In the genomic region with DNA sequence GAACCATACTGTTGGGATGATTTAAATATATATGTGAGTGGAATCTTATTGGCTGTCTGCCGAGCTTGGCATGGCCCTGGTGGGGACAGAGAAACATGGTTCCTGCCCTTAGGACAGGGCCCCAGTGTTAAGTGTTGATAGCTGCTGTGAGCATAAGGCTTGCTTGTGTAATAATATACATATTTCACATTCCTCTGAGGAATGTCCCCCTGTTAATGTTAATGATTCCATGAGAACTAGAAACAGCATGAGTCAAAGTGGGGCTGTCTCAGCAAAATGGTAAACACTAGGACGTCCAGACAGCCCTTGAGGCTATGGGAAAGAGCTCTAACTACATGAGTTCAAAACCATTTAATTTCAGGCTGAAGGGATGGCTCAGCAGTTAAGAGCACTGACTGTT, we compare ENCODE assay signal across 27 mouse cellular contexts. TPM values are rescaled to one million over a fixed set of nuclear protein-coding genes. Genes with fewer than 3 reads are reported as not detected.
DNase-seq lines count a peak whose midpoint lies in the region; ATAC-seq and TF ChIP-seq lines count a peak whose summit lies in the region.
"Had no signal": no experiment of that assay in that cellular context is flagged by ENCODE, and none has a peak within 500 bp of the region (broad histone marks: within the 10 kb centered on the region; RNA-seq: fewer than 3 reads in every experiment).

No protein-coding gene starts in this region.

- no peak overlapping the region for H3K4me3 ChIP-seq in kidney, embryonic 16.5 days (ENCODE audit: low read length)
- H3K4me3 ChIP-seq in liver, embryonic 13.5 days (replicated peaks): no peak overlapping the region
- H3K4me3 ChIP-seq in liver, postnatal 0 days (ENCODE audit: low read depth, low read length): no peak overlapping the region
- H3K4me3 ChIP-seq in lung, embryonic 16.5 days (ENCODE audit: low read length): no peak overlapping the region
- H3K4me3 ChIP-seq in embryonic facial prominence, embryonic 15.5 days (replicated peaks): no peak overlapping the region
- H3K4me3 ChIP-seq: erythroblast, embryonic 14.5 days; forebrain, embryonic 12.5 days; forebrain, embryonic 15.5 days; heart, adult 2 months; heart, embryonic 10.5 days; heart, embryonic 13.5 days had no signal

- H3K4me2 ChIP-seq in kidney, embryonic 16.5 days (replicated peaks; ENCODE audit: low read depth, low read length): no peak overlapping the region
- H3K4me2 ChIP-seq in liver, embryonic 13.5 days: no peak overlapping the region
- H3K4me2 ChIP-seq in liver, postnatal 0 days (ENCODE audit: low read depth, low read length): no peak overlapping the region
- H3K4me2 ChIP-seq in lung, embryonic 16.5 days (ENCODE audit: low read depth, low read length): no peak overlapping the region
- H3K4me2 ChIP-seq in embryonic facial prominence, embryonic 15.5 days (replicated peaks): no peak overlapping the region
- H3K4me2 ChIP-seq: forebrain, embryonic 12.5 days; forebrain, embryonic 15.5 days; heart, embryonic 13.5 days; hindbrain, embryonic 14.5 days had no signal

- WGBS in kidney, embryonic 16.5 days: 68% methylated on average over 2 of the region's 2 CpGs
- WGBS in liver, embryonic 13.5 days (ENCODE audit: insufficient replicate concordance): 80% methylated on average over 2 of the region's 2 CpGs
- 75% methylated on average over 2 of the region's 2 CpGs for WGBS in liver, postnatal 0 days (ENCODE audit: insufficient replicate concordance)
- 44% methylated on average over 2 of the region's 2 CpGs for WGBS in lung, embryonic 16.5 days
- WGBS in embryonic facial prominence, embryonic 15.5 days: 50% methylated on average over 2 of the region's 2 CpGs

- TF ChIP-seq EP300 in liver, postnatal 0 days (IDR thresholded peaks at IDR 0.05; ENCODE audit: low read depth): no peak

- H3K4me1 ChIP-seq in kidney, embryonic 16.5 days (ENCODE audit: insufficient read depth, low read length): 0 out of 2 replicates have a peak, but pooled peaks cover 2% of the 10 kb centered on the region
- peaks cover 43% of the 10 kb centered on the region for H3K4me1 ChIP-seq in liver, embryonic 13.5 days (replicated peaks)
- peaks cover 17% of the 10 kb centered on the region for H3K4me1 ChIP-seq in liver, postnatal 0 days (ENCODE audit: insufficient read depth)
- H3K4me1 ChIP-seq in lung, embryonic 16.5 days (replicated peaks; ENCODE audit: control insufficient read depth, insufficient read depth, low read length): peaks cover 4% of the 10 kb centered on the region; the same call in 1 of the 2 replicates
- 0 out of 2 replicates have a peak, but pooled peaks cover 4% of the 10 kb centered on the region for H3K4me1 ChIP-seq in embryonic facial prominence, embryonic 15.5 days
- H3K4me1 ChIP-seq: forebrain, embryonic 12.5 days; forebrain, embryonic 15.5 days had no signal

- no peaks in the 10 kb centered on the region for H3K9me3 ChIP-seq in kidney, embryonic 16.5 days (ENCODE audit: low read length)
- no peaks in the 10 kb centered on the region for H3K9me3 ChIP-seq in liver, embryonic 13.5 days (replicated peaks)
- no peaks in the 10 kb centered on the region for H3K9me3 ChIP-seq in liver, postnatal 0 days (ENCODE audit: low read length)
- no peaks in the 10 kb centered on the region for H3K9me3 ChIP-seq in lung, embryonic 16.5 days (ENCODE audit: control insufficient read depth, low read length)
- no peaks in the 10 kb centered on the region for H3K9me3 ChIP-seq in embryonic facial prominence, embryonic 15.5 days (replicated peaks)
- H3K9me3 ChIP-seq: forebrain, embryonic 12.5 days; forebrain, embryonic 15.5 days; heart, embryonic 10.5 days; heart, embryonic 13.5 days had no signal

- DNase-seq in kidney, adult 9 months: no peak
- no peak for DNase-seq in liver, embryonic 13.5 days
- no peak for DNase-seq in liver, postnatal 0 days
- DNase-seq in lung, postnatal 10 days: no peak
- DNase-seq: adrenal gland, adult 8-10 months; adrenal gland, postnatal 25 days; cerebellum, adult 11-12 months; cerebellum, adult 8-10 months; cerebellum, postnatal 10 days; cerebellum, postnatal 36 days; embryo, embryonic 11 days; gastrocnemius, postnatal 36 days; heart, adult 2 months; heart, postnatal 14 days; heart, postnatal 4 days had no signal

- no peak overlapping the region for H3K9ac ChIP-seq in kidney, embryonic 16.5 days (replicated peaks; ENCODE audit: low read length)
- no peak overlapping the region for H3K9ac ChIP-seq in liver, embryonic 13.5 days
- no peak overlapping the region for H3K9ac ChIP-seq in liver, postnatal 0 days (replicated peaks)
- no peak overlapping the region for H3K9ac ChIP-seq in lung, embryonic 16.5 days (ENCODE audit: low read length)
- no peak overlapping the region for H3K9ac ChIP-seq in embryonic facial prominence, embryonic 15.5 days
- H3K9ac ChIP-seq: forebrain, embryonic 12.5 days; forebrain, embryonic 15.5 days; heart, embryonic 13.5 days; hindbrain, embryonic 14.5 days had no signal

- no peaks in the 10 kb centered on the region for H3K27me3 ChIP-seq in kidney, embryonic 16.5 days (ENCODE audit: insufficient read depth, low read length)
- no peaks in the 10 kb centered on the region for H3K27me3 ChIP-seq in liver, embryonic 13.5 days
- H3K27me3 ChIP-seq in liver, postnatal 0 days (ENCODE audit: insufficient read depth, low read length): no peaks in the 10 kb centered on the region
- no peaks in the 10 kb centered on the region for H3K27me3 ChIP-seq in lung, embryonic 16.5 days (ENCODE audit: control insufficient read depth, insufficient read depth, low read depth, low read length)
- no peaks in the 10 kb centered on the region for H3K27me3 ChIP-seq in embryonic facial prominence, embryonic 15.5 days
- H3K27me3 ChIP-seq: forebrain, embryonic 12.5 days; forebrain, embryonic 15.5 days; heart, embryonic 13.5 days had no signal

- peak; percentile 51; the same call in 1 of the 2 replicates for ATAC-seq in kidney, embryonic 16.5 days (ENCODE audit: low FRiP score, low TSS enrichment)
- ATAC-seq in liver, embryonic 13.5 days (ENCODE audit: low read depth): no peak
- ATAC-seq in liver, postnatal 0 days: no peak
- peak; percentile 84 for ATAC-seq in lung, embryonic 16.5 days (ENCODE audit: low read depth)
- ATAC-seq in embryonic facial prominence, embryonic 15.5 days (ENCODE audit: insufficient number of reproducible peaks, low FRiP score, low TSS enrichment, low read depth): peak; percentile 24; the same call in 1 of the 2 replicates
- ATAC-seq in monocyte, adult 5-6 weeks (replicated peaks; ENCODE audit: insufficient number of reproducible peaks, low FRiP score, low TSS enrichment, poor library complexity, severe bottlenecking): no peak
- ATAC-seq: activated CD4-positive, CD25-positive, alpha-beta regulatory T cell, adult 4 months; CD4-positive, CD25-positive, alpha-beta regulatory T cell, adult 4 months; forebrain, embryonic 15.5 days had no signal

- H3K36me3 ChIP-seq in kidney, embryonic 16.5 days (ENCODE audit: insufficient read depth, low read length): no peaks in the 10 kb centered on the region
- H3K36me3 ChIP-seq in liver, embryonic 13.5 days: no peaks in the 10 kb centered on the region
- H3K36me3 ChIP-seq in liver, postnatal 0 days (replicated peaks; ENCODE audit: insufficient read depth, low read length): no peaks in the 10 kb centered on the region
- no peaks in the 10 kb centered on the region for H3K36me3 ChIP-seq in lung, embryonic 16.5 days (ENCODE audit: control insufficient read depth, insufficient read depth, low read length)
- H3K36me3 ChIP-seq in embryonic facial prominence, embryonic 15.5 days: no peaks in the 10 kb centered on the region
- H3K36me3 ChIP-seq: forebrain, embryonic 12.5 days; forebrain, embryonic 15.5 days; heart, embryonic 10.5 days; heart, embryonic 13.5 days had no signal

- no peak for TF ChIP-seq CTCF in liver, postnatal 0 days (IDR thresholded peaks at IDR 0.05; ENCODE audit: low read depth)

- H3K27ac ChIP-seq in kidney, embryonic 16.5 days (ENCODE audit: low read length): no peak overlapping the region
- 0 out of 2 replicates have a peak overlapping the region, but pooled peaks have one; percentile 5 for H3K27ac ChIP-seq in liver, embryonic 13.5 days
- H3K27ac ChIP-seq in liver, postnatal 0 days (ENCODE audit: low read depth): no peak overlapping the region
- no peak overlapping the region for H3K27ac ChIP-seq in lung, embryonic 16.5 days (ENCODE audit: low read length)
- H3K27ac ChIP-seq in embryonic facial prominence, embryonic 15.5 days (replicated peaks): no peak overlapping the region
- H3K27ac ChIP-seq: forebrain, embryonic 12.5 days; forebrain, embryonic 15.5 days; heart, adult 2 months; heart, embryonic 10.5 days; heart, embryonic 13.5 days; hindbrain, embryonic 14.5 days had no signal

RNA-seq across cellular contexts. Expression of a gene that starts 20.6 kb away (rescaled TPM):
- 138 and 144 TPM in 2 replicates for polyA plus RNA-seq in kidney, embryonic 16.5 days (2015; fragmentation: Nextera tagmentation; extraction: Ambion mirVana)
- 32.9 and 37.5 TPM in 2 replicates for polyA plus RNA-seq in liver, embryonic 13.5 days (2015; fragmentation: Nextera tagmentation; extraction: Ambion mirVana)
- polyA plus RNA-seq in liver, postnatal 0 days (2015; fragmentation: Nextera tagmentation; extraction: Ambion mirVana): 22.0 and 24.9 TPM in 2 replicates
- 104 TPM in 2 replicates for polyA plus RNA-seq in lung, embryonic 16.5 days (2015; fragmentation: Nextera tagmentation; extraction: Ambion mirVana)
- polyA plus RNA-seq in embryonic facial prominence, embryonic 15.5 days (2015; fragmentation: Nextera tagmentation; extraction: Ambion mirVana): 84.7 and 86.6 TPM in 2 replicates
- total RNA-seq in monocyte, adult 5-6 weeks (2017): 52.3 to 82.1 TPM (median 68.3 TPM) in 3 replicates

RNA-seq across cellular contexts. Expression of a gene that starts 26.4 kb away (rescaled TPM):
- 109 and 111 TPM in 2 replicates for polyA plus RNA-seq in kidney, embryonic 16.5 days (2015; fragmentation: Nextera tagmentation; extraction: Ambion mirVana)
- 67.9 and 78.3 TPM in 2 replicates for polyA plus RNA-seq in liver, embryonic 13.5 days (2015; fragmentation: Nextera tagmentation; extraction: Ambion mirVana)
- polyA plus RNA-seq in liver, postnatal 0 days (2015; fragmentation: Nextera tagmentation; extraction: Ambion mirVana): 80.4 and 85.0 TPM in 2 replicates
- polyA plus RNA-seq in lung, embryonic 16.5 days (2015; fragmentation: Nextera tagmentation; extraction: Ambion mirVana): 131 and 132 TPM in 2 replicates
- 89.0 and 91.4 TPM in 2 replicates for polyA plus RNA-seq in embryonic facial prominence, embryonic 15.5 days (2015; fragmentation: Nextera tagmentation; extraction: Ambion mirVana)
- total RNA-seq in monocyte, adult 5-6 weeks (2017): 21.0 to 81.0 TPM (median 74.2 TPM) in 3 replicates

Comparison
In these comparisons a context has a peak if more than half of its experiments do, and no peak if none do; other contexts are left out.
1. ATAC-seq: peak in kidney, embryonic 16.5 days (single experiment), lung, embryonic 16.5 days (single experiment) and embryonic facial prominence, embryonic 15.5 days (single experiment); none in liver, embryonic 13.5 days (single experiment), liver, postnatal 0 days (single experiment) and monocyte, adult 5-6 weeks (single experiment).